Mouse (Mus musculus) C2C12 (cell line): ENCODE measurements around the gene Pygl. TPM values are rescaled to one million over a fixed set of nuclear protein-coding genes. Genes with fewer than 3 reads are reported as not detected.

Experiments used
- H3K27me3 ChIP-seq: one replicate; pipeline ENCODE4 v1.6.1; 2011; ENCODE audit not compliant: control insufficient read depth, insufficient read depth, insufficient read length
- H3K36me3 ChIP-seq: one replicate; pipeline ENCODE4 v1.6.1; 2011; ENCODE audit not compliant: control insufficient read depth, insufficient read depth
- H3K4me3 ChIP-seq: one replicate; pipeline ENCODE4 v1.5.1; 2011; ENCODE audit warnings: mild to moderate bottlenecking, control low read depth; ENCODE audit not compliant: poor library complexity, insufficient read depth, severe bottlenecking
- H3K79me2 ChIP-seq: one replicate; pipeline ENCODE4 v1.6.1; 2011; ENCODE audit not compliant: control insufficient read depth, insufficient read depth
- H3K79me3 ChIP-seq: one replicate; pipeline ENCODE4 v1.6.1; 2011; ENCODE audit warnings: low read depth, control low read depth
- H3ac ChIP-seq: one replicate; pipeline ENCODE3; 2011; ENCODE audit warnings: low read depth; ENCODE audit not compliant: control insufficient read depth, insufficient read length
- CEBPB ChIP-seq: IDR thresholded peaks from one replicate; pipeline ENCODE4 v1.6.1; 2011; ENCODE audit warnings: low read depth, mild to moderate bottlenecking, control low read depth, moderate library complexity
- CTCF ChIP-seq: IDR thresholded peaks from one replicate; pipeline ENCODE4 v1.5.1; 2011; ENCODE audit not compliant: control insufficient read depth, insufficient read depth, insufficient read length
- FOSL1 ChIP-seq: IDR thresholded peaks from one replicate; pipeline ENCODE4 v1.8.0; 2011; ENCODE audit warnings: mild to moderate bottlenecking, low read length; ENCODE audit not compliant: poor library complexity, insufficient read depth, severe bottlenecking
- MAX ChIP-seq: IDR thresholded peaks from one replicate; pipeline ENCODE4 v1.6.1; 2011; ENCODE audit warnings: mild to moderate bottlenecking, control low read depth
- MYOD1 ChIP-seq: IDR thresholded peaks from one replicate; pipeline ENCODE4 v1.6.1; 2011; ENCODE audit warnings: low read depth; ENCODE audit not compliant: control insufficient read depth, insufficient read length
- MYOG ChIP-seq: IDR thresholded peaks from one replicate; pipeline ENCODE4 v1.6.1; 2011; ENCODE audit not compliant: control insufficient read depth, insufficient read length; ENCODE audit errors: extremely low read depth
- USF1 ChIP-seq: IDR thresholded peaks from one replicate; pipeline ENCODE4 v1.6.1; 2011; ENCODE audit warnings: low read depth, mild to moderate bottlenecking, control low read depth, moderate library complexity
- polyA plus RNA-seq: library from polyadenylated mRNA; unstranded; fragments of >200 nt; fragmentation: generic; extraction: Trizol; gene quantifications from one replicate; pipeline ENCODE4 v1.2.1, GENCODE M21; 2012; ENCODE audit warnings: missing spikeins

The Pygl gene
- polyA plus RNA-seq, 1 experiment = not detected

DNA sequence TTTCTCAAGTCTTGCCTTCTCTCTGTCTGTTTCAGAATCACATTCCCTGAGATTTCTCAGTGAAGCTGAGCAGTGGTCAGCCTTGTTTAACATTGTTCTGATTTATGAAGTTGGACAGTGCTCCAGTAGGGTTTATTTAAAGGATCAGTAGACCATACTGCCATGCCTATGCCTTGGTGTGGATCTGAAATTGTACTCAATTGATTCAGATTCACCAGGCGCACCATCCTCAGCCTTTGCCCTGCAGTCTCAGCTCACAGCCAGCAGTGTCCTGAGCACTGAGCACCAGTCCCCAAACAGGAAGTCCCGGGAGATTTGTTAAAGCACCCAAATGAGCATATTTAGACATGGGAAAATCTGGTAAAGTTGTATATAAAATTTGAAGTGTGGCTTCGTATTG, 66.5 kb downstream of the Pygl start:
- TF ChIP-seq CTCF = no peak
- no peak for TF ChIP-seq CEBPB
- no peak for TF ChIP-seq MAX
- no peak for TF ChIP-seq FOSL1
- TF ChIP-seq USF1 = no peak
- TF ChIP-seq MYOG = no peak
- no peak for TF ChIP-seq MYOD1

DNA sequence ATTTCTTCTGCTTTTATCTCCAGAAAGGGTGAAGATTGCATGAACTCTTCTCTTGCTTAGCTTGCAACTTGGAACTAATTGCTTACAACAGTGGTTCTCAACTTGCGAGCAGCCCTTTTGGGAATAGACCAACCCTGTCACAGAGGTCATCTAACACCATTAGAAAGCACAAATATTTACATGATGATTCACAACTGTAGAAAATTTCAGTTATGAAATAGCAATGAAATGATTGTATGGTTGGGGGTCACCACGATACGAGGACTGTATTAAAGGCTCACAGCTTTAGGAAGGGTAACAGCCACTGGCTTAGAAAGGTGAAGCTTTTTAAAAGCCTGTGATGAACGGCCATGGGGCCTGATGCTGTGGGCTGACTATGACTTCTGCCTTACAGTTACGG, 70.2 kb downstream of the Pygl start:
- TF ChIP-seq MAX (no peak), MYOD1 (no peak), CEBPB (no peak), USF1 (no peak), MYOG (no peak), FOSL1 (no peak), CTCF (no peak)
- no peaks in the 10 kb centered on the region for H3K36me3 ChIP-seq
- H3K27me3 ChIP-seq = peaks cover 32% of the 10 kb centered on the region
- H3K79me2 ChIP-seq = no peaks in the 10 kb centered on the region
- H3K4me3 ChIP-seq = no peak overlapping the region
- H3ac ChIP-seq = no peak overlapping the region
- no peaks in the 10 kb centered on the region for H3K79me3 ChIP-seq

More for the DNA sequence above, 66.5 kb downstream of the Pygl start:
- no peak overlapping the region for H3K4me3 ChIP-seq
- no peak overlapping the region for H3ac ChIP-seq
- peaks cover 5% of the 10 kb centered on the region for H3K27me3 ChIP-seq
- no peaks in the 10 kb centered on the region for H3K79me3 ChIP-seq
- H3K79me2 ChIP-seq = no peaks in the 10 kb centered on the region
- no peaks in the 10 kb centered on the region for H3K36me3 ChIP-seq

DNA sequence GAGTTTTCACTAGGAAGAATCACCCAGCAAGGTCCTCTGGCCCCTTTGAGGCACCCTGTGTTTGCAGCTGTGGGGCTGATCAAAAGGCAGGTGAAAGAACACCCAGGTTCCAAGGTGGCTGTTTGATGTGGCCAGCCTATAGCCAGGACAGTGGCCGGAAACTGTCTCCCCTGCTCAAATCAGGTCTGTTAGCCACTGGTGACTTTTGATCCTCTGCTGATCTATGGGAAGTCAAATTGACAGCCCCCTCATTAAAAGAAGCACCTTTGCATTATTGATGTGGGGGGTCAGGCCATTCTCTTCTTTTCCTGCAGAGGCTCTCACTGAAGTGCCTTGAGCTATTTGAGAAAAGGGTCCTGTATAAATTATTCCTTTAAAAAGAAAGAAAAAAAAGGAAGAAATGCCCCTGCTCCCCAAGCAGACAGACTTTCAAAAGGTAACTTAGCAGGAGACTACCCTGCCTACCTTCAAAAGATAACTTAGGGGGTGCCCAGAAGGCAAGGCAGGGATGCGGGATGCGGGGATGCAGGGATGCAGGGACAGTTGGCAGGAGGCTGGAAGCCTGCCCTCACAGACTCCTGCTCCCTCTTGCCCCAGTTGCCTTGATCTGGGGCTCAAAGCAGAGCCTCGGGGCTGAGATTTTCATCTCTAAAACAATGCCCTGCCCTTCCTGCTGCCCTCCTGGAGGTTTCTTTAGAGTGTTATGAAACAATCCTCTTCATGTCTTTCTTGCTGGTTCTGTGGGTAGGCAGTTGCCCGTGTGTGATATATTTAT, 73.8 kb downstream of the Pygl start:
- H3K27me3 ChIP-seq = peaks cover 43% of the 10 kb centered on the region
- no peak overlapping the region for H3ac ChIP-seq
- no peaks in the 10 kb centered on the region for H3K79me2 ChIP-seq
- TF ChIP-seq FOSL1 = no peak
- TF ChIP-seq USF1 = no peak
- TF ChIP-seq MAX = no peak
- no peak for TF ChIP-seq CEBPB
- TF ChIP-seq MYOD1 = no peak
- TF ChIP-seq CTCF = no peak
- no peak for TF ChIP-seq MYOG
- H3K36me3 ChIP-seq = no peaks in the 10 kb centered on the region
- H3K79me3 ChIP-seq = no peaks in the 10 kb centered on the region
- no peak overlapping the region for H3K4me3 ChIP-seq

DNA sequence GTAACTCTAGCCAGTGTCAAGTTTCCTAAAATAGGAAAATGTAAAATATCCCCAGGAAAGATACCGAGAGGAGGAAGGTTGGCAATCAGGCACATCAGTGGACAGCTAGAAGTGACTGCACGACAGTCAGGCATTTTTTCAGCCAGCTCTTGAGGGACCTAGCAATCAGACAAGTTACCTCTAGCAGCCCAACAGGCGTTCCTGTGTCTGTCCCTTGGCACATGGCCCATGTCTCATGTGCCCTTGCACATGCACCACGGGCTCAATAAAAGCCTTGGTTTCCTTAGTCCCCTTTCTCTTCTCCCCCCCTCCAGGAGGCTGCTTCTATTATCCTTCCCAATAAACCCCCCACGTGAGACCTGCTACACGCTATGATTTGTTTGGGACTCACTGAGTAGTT, 75.1 kb downstream of the Pygl start:
- Histone ChIP-seq H3K79me2 (no peaks in the 10 kb centered on the region), H3ac (no peak overlapping the region), H3K79me3 (no peaks in the 10 kb centered on the region), H3K36me3 (no peaks in the 10 kb centered on the region), H3K4me3 (no peak overlapping the region), H3K27me3 (peaks cover 43% of the 10 kb centered on the region)
- no peak for TF ChIP-seq MYOD1
- TF ChIP-seq FOSL1 = no peak
- TF ChIP-seq MYOG = no peak
- no peak for TF ChIP-seq USF1
- TF ChIP-seq CTCF = no peak
- TF ChIP-seq MAX = no peak
- TF ChIP-seq CEBPB = no peak

DNA sequence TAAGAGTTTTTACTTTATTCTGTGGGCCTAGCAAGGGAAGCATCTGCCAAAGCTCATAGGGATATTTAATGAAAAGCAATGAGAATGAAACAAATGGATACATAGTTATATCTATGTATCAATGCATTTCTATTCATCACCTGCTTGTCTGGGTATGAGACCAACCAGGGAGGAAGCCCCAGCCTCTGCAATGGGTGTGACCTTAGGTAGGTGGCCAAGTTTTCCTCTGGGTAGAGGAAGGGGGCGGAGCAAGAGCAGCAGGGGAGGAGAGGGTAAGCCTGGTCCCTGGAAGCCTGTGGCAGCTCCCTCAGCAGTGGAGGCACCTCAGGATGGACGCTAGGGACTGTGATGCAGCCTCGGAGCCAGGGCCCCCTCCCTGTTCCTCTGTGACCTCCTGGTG, 77.4 kb downstream of the Pygl start, which contains the start of gene Abhd12b:
Gene Abhd12b (plus strand): TSS at position 301 of the 400 bp plus-strand sequence.
- Histone ChIP-seq H3K79me3 (no peaks in the 10 kb centered on the region), H3ac (no peak within 1 kb of the TSS), H3K4me3 (no peak within 1 kb of the TSS), H3K36me3 (no peaks in the 10 kb centered on the region), H3K79me2 (no peaks in the 10 kb centered on the region), H3K27me3 (peaks cover 46% of the 10 kb centered on the region)
- no peak for TF ChIP-seq MAX
- no peak for TF ChIP-seq USF1

DNA sequence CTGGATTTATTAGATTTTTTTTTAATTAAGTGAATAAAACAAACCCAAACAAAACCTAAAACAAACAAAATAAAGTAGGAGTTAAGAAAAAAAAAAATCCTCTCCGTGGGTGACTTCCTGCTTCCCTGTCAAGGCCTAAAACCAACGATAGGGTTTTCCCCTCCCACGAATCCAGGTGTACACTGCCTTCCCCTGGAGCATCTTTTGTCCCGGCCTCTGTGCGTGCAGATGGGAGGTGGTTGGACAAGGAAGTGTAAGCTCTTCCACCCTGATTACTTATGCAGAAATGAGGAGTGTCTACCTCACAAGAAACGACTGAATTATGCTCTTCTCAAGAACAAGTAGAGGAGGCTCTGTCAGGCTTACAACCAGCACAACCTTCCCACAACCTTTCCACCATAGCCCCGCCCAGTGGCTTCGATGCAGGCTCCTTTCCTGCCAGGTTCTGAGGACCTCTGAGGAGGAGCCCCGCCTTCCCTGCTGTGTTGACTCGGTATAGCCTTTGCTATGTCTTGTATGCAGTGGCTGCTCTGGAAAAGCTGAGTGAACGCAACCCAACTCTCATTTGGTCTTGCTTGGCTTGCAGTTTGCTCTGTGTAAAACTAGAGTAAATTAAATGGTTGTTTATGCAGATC, 82.5 kb downstream of the Pygl start:
- H3K4me3 ChIP-seq = no peak overlapping the region
- no peak for TF ChIP-seq FOSL1
- TF ChIP-seq USF1 = no peak
- no peak for TF ChIP-seq MYOD1
- TF ChIP-seq MYOG = no peak
- TF ChIP-seq MAX = no peak
- no peak for TF ChIP-seq CEBPB
- no peak for TF ChIP-seq CTCF
- H3K79me2 ChIP-seq = no peaks in the 10 kb centered on the region
- no peaks in the 10 kb centered on the region for H3K36me3 ChIP-seq
- peaks cover 5% of the 10 kb centered on the region for H3K27me3 ChIP-seq
- H3ac ChIP-seq = no peak overlapping the region
- no peaks in the 10 kb centered on the region for H3K79me3 ChIP-seq
